Mouse (Mus musculus): ENCODE measurements around the gene Hacd3. TPM values are rescaled to one million over a fixed set of nuclear protein-coding genes. Genes with fewer than 3 reads are reported as not detected.
A peak's percentile ranks its signal among the peaks of the same experiment; 100 is the strongest.
"Not testable (repeated sequence)": the region's sequence is repeated elsewhere in the genome, so short reads cannot be mapped to it uniquely, and the experiment has no call there.

Gene Hacd3
- 105 and 112 TPM in 2 replicates for polyA plus RNA-seq (2016; fragmentation: Nextera tagmentation; extraction: Ambion mirVana)

DNA sequence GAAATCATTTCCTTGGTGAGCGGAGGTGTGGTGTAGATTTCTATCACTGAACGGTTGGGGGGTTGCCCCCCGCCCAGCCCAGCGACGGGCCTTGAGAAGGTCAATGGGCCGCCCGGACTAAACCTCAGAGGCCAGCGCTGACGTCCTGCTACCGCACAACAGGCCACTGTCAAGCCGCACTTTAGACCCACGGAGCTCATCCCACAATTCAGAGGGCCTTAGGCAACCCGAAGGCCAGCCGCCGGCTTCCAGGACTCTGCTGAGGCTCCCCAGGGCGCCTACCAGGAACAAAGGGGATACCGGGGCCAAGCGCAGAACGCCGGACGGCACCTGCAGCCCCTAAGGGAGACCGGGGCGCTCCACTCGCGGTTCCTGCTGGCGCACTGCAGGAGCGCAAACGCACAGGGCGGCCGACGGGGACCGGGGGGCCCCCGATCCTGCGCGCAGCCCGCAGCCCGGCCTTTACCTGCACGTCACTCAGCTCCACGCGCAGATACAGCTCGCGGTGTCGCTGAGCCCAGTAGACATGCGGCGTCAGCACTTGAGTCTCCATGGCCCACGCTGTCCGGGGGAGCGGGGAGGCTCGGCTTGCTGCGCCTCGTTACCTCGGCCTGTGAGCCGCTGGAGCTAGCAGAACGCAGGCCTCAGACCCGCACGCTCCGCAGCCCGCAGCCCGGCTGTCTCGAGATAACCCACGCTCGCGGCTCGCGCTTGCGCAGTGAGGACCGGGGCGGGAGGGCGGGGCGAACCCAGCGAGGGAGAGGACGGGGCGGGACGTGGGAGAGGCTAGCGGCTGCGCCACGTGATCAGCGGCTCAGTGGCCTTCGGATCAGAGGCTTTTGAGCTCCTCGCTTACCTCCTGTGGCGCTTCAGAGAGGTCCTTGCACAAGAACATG, at the start of gene Hacd3:
Hacd3 (minus strand) TSS at position 703 of the 896 bp plus-strand sequence.
- H3K4me1 ChIP-seq, result peaks cover 57% of the 10 kb centered on the region
- no peaks in the 10 kb centered on the region for H3K9me3 ChIP-seq
- WGBS, result under 1% methylated on average over 81 of the region's 81 CpGs

GRCm38 (mm10) chr9:65070587-65070986, 49.1 kb upstream of the Hacd3 start:
- 97% methylated on average over 3 of the region's 3 CpGs for WGBS
- no peak overlapping the region for H3K4me3 ChIP-seq
- no peak overlapping the region for H3K27ac ChIP-seq
- H3K4me1 ChIP-seq, result no peaks in the 10 kb centered on the region
- H3K27me3 ChIP-seq (ENCODE audit: poor library complexity, severe bottlenecking), result no peaks in the 10 kb centered on the region
- peaks cover 100% of the 10 kb centered on the region for H3K36me3 ChIP-seq (replicated peaks)
- no peaks in the 10 kb centered on the region for H3K9me3 ChIP-seq
- DNase-seq (ENCODE audit: extremely low spot score, low spot score), result no peak

More for the DNA sequence above, at the start of gene Hacd3:
- Histone ChIP-seq H3K27ac (peak within 1 kb of the TSS; percentile 91), H3K4me3 (peak within 1 kb of the TSS; percentile 74), H3K27me3 (ENCODE audit: poor library complexity, severe bottlenecking) (peaks cover 18% of the 10 kb centered on the region), H3K36me3 (replicated peaks) (no peaks in the 10 kb centered on the region)
- peak; percentile 95 for DNase-seq (ENCODE audit: extremely low spot score, low spot score)

GRCm38 (mm10) chr9:65064251-65064650, 42.8 kb upstream of the Hacd3 start:
- WGBS, result 96% methylated on average over 7 of the region's 7 CpGs
- H3K36me3 ChIP-seq (replicated peaks), result peaks cover 96% of the 10 kb centered on the region
- no peaks in the 10 kb centered on the region for H3K4me1 ChIP-seq
- H3K9me3 ChIP-seq, result no peaks in the 10 kb centered on the region
- no peak overlapping the region for H3K27ac ChIP-seq
- DNase-seq (ENCODE audit: extremely low spot score, low spot score), result no peak
- H3K4me3 ChIP-seq, result no peak overlapping the region
- H3K27me3 ChIP-seq (ENCODE audit: poor library complexity, severe bottlenecking), result no peaks in the 10 kb centered on the region

DNA sequence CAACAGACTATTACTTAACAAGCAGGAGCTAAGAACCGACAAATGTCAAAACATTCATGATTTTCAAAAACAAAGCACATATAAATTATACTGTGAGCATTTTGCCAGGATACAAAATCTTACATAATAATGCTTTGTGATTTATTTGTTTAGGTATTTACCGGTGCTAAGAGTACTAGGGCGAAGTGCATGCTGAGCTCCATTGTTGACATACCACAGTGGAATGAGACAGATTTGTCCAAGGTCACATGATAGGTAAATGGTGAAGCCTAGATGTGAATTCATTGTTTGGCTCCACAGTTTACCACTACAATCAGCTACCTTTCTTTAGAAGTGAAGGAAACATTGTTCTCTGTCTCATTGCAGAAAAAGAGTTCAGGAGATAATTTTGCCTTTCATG, 29.5 kb upstream of the Hacd3 start:
- 97% methylated on average over 3 of the region's 3 CpGs for WGBS
- Histone ChIP-seq H3K36me3 (replicated peaks) (peaks cover 100% of the 10 kb centered on the region), H3K27ac (no peak overlapping the region), H3K27me3 (ENCODE audit: poor library complexity, severe bottlenecking) (no peaks in the 10 kb centered on the region), H3K4me3 (no peak overlapping the region), H3K9me3 (no peaks in the 10 kb centered on the region), H3K4me1 (no peaks in the 10 kb centered on the region)
- no peak for DNase-seq (ENCODE audit: extremely low spot score, low spot score)

DNA sequence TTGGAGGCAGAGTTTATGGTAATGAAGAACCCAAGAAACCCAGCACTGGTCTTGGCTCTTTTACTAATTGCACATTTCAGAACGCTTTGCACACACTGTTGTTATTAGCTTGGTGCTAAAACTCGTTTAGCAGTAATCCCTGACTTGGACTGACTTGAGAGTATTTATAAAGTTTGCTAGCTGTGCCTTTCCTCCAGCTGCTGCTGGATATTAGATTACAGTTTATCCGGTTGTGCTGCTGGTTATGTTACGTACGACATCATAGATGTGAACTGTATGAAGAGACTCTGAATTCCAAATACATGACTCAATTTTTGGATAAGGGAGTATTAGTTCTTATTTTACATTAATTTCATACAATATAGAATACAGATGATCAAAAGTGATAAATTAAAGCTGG, 27.9 kb upstream of the Hacd3 start:
- Histone ChIP-seq H3K27ac (no peak overlapping the region), H3K9me3 (no peaks in the 10 kb centered on the region), H3K4me1 (no peaks in the 10 kb centered on the region), H3K27me3 (ENCODE audit: poor library complexity, severe bottlenecking) (no peaks in the 10 kb centered on the region), H3K36me3 (replicated peaks) (peaks cover 100% of the 10 kb centered on the region), H3K4me3 (no peak overlapping the region)
- no peak for DNase-seq (ENCODE audit: extremely low spot score, low spot score)
- 94% methylated on average over 5 of the region's 5 CpGs for WGBS

- Histone ChIP-seq H3K9me3 (no peaks in the 10 kb centered on the region), H3K36me3 (replicated peaks) (peaks cover 99% of the 10 kb centered on the region), H3K27me3 (ENCODE audit: poor library complexity, severe bottlenecking) (no peaks in the 10 kb centered on the region), H3K4me3 (no peak overlapping the region), H3K27ac (no peak overlapping the region), H3K4me1 (no peaks in the 10 kb centered on the region)
- 93% methylated on average over 1 of the region's 1 CpGs for WGBS
- DNase-seq (ENCODE audit: extremely low spot score, low spot score), result no peak
Measured at GRCm38 (mm10) chr9:65046993-65047392, 25.5 kb upstream of the Hacd3 start.

DNA sequence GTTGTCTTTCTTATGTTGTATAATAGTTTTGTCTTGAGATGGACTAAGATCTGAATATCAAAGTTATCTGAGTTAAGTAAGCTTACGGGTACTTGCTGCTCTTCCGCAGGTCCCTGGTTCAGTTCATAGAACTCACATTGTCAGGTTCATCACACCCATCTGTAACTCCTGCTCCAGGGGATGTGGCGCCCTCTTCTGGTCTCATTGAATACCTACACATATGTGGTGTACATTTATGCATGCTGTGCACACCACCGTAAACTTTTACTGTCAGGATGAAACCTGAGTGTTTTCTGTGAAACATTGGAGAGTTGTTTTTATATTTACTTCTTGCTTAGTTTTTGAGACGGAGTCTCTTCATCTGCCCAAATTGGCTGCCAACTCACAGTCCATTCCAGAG, 19.9 kb upstream of the Hacd3 start:
- Histone ChIP-seq H3K27me3 (ENCODE audit: poor library complexity, severe bottlenecking) (no peaks in the 10 kb centered on the region), H3K4me3 (no peak overlapping the region), H3K4me1 (no peaks in the 10 kb centered on the region), H3K36me3 (replicated peaks) (peaks cover 96% of the 10 kb centered on the region), H3K9me3 (no peaks in the 10 kb centered on the region; the same call in 1 of the 2 replicates), H3K27ac (no peak overlapping the region)
- 97% methylated on average over 5 of the region's 5 CpGs for WGBS
- DNase-seq (ENCODE audit: extremely low spot score, low spot score), result no peak

DNA sequence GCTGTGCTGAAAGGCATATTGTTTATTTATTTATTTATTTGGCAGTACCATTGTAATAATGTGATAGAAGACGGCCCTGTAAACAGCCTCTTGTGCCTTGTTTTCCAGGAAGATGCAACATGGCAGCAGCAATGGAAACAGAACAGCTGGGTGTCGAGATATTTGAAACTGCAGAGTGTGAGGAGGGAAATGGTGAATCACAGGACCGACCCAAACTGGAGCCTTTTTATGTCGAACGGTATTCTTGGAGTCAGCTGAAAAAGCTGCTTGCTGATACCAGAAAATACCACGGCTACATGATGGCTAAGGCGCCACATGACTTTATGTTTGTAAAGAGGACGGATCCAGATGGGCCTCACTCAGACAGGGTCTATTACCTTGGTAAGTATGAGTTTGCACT, 15.4 kb upstream of the Hacd3 start:
- 93% methylated on average over 8 of the region's 8 CpGs for whole genome bisulfite sequencing
- H3K4me3 ChIP-seq, result no peak overlapping the region
- no peak overlapping the region for H3K27ac ChIP-seq
- DNase-seq (ENCODE audit: extremely low spot score, low spot score), result no peak
- no peaks in the 10 kb centered on the region; the same call in 1 of the 2 replicates for H3K9me3 ChIP-seq
- peaks cover 63% of the 10 kb centered on the region for H3K36me3 ChIP-seq (replicated peaks)
- H3K4me1 ChIP-seq, result peaks cover 19% of the 10 kb centered on the region
- no peaks in the 10 kb centered on the region for H3K27me3 ChIP-seq (ENCODE audit: poor library complexity, severe bottlenecking)

DNA sequence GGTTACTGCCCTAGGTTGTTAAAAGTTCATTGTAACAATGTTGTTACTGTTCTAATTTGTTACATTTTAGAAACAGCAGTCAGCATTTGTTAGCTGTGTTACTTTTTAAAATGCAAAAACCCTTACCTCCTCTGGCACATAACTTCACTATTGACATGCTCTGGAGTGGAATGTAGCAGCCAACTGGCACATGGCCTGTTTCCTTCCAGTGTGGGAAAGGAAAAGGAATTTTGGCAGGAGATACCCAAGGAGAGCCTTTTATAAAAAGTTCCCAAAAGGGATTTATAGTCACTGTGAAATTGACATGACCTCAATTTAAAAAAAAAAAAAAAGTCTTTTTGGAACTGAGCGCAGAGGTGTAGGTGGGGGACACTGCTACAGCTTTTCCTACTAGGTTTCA, 15.0 kb upstream of the Hacd3 start:
- no peak for DNase-seq (ENCODE audit: extremely low spot score, low spot score)
- Histone ChIP-seq H3K27ac (no peak overlapping the region), H3K9me3 (no peaks in the 10 kb centered on the region; the same call in 1 of the 2 replicates), H3K36me3 (replicated peaks) (peaks cover 59% of the 10 kb centered on the region), H3K4me1 (peaks cover 20% of the 10 kb centered on the region), H3K27me3 (ENCODE audit: poor library complexity, severe bottlenecking) (no peaks in the 10 kb centered on the region), H3K4me3 (no peak overlapping the region)
- 98% methylated on average over 1 of the region's 1 CpGs for WGBS

DNA sequence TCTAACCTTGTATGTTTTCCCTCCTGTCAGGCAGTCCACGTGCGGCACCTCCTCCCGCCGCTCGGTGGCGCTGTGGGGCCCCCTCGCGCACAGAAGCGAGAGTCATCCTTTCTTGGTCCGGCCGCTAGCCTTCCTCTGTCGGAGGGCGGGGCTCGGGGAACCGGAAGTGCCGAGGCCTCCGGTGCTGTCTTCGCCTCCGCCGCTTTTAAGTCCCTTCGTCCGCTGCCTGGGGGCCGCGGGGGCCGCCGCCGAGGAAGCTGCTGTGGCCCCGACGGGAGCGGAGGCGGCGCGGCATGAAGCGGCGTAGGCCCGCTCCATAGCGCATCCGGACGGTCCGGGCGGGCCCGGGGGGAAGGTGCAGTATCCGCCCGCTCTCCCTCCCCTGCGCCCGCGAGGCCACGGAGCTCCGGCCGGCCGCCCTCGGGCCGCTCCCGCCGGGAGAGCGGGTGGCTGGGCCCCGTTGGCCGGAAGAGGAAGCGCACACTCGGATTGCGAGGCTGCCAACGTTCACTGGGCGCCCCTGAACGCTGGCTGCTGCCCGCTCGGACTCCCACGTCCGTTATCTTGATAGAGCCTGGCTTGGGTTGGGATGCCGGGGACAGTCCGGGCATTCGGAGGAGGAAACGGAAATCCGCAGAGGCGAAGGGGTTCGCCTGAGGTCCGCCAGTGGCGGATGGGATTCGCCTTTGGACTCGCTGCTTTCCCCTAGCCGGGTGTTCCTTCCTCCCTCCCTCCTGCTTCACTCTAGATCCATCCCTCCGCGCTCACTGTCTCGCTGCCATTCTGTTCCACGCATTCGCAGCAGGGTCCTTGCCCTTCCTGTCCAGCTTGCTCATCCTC, 11.0 kb upstream of the Hacd3 start, which contains the start of gene Dpp8:
Dpp8 (plus strand) TSS at position 146 of the 840 bp plus-strand sequence.
- peaks cover 22% of the 10 kb centered on the region for H3K36me3 ChIP-seq (replicated peaks)
- under 1% methylated on average over 85 of the region's 85 CpGs for WGBS
- H3K4me1 ChIP-seq, result peaks cover 20% of the 10 kb centered on the region
- DNase-seq (ENCODE audit: extremely low spot score, low spot score), result peak; percentile 93
- no peaks in the 10 kb centered on the region for H3K27me3 ChIP-seq (ENCODE audit: poor library complexity, severe bottlenecking)
- H3K9me3 ChIP-seq, result no peaks in the 10 kb centered on the region
- peak within 1 kb of the TSS; percentile 97 for H3K27ac ChIP-seq
- peak within 1 kb of the TSS; percentile 99 for H3K4me3 ChIP-seq

GRCm38 (mm10) chr9:65031894-65032268, 10.4 kb upstream of the Hacd3 start:
- 33% methylated on average over 4 of the region's 4 CpGs for WGBS
- Histone ChIP-seq H3K4me3 (peak overlapping the region; percentile 99), H3K4me1 (peaks cover 20% of the 10 kb centered on the region), H3K36me3 (replicated peaks) (peaks cover 16% of the 10 kb centered on the region), H3K27me3 (ENCODE audit: poor library complexity, severe bottlenecking) (no peaks in the 10 kb centered on the region), H3K27ac (peak overlapping the region; percentile 97), H3K9me3 (no peaks in the 10 kb centered on the region)
- no peak for DNase-seq (ENCODE audit: extremely low spot score, low spot score)

GRCm38 (mm10) chr9:65031355-65031754, 9.9 kb upstream of the Hacd3 start:
- WGBS, result 79% methylated on average over 5 of the region's 5 CpGs

More at GRCm38 (mm10) chr9:65031355-65031754, 9.9 kb upstream of the Hacd3 start:
- H3K9me3 ChIP-seq; DNase-seq (ENCODE audit: extremely low spot score, low spot score); H3K27ac ChIP-seq; H3K27me3 ChIP-seq (ENCODE audit: poor library complexity, severe bottlenecking); H3K4me3 ChIP-seq: not testable (repeated sequence)
- Histone ChIP-seq H3K36me3 (replicated peaks) (peaks cover 11% of the 10 kb centered on the region), H3K4me1 (peaks cover 20% of the 10 kb centered on the region)

Data from forebrain, embryonic 10.5 days (tissue).